Mouse (Mus musculus) erythroblast, embryonic 14.5 days (primary cell): ENCODE measurements around the gene Pld2.

Experiments used
- GATA1 ChIP-seq: IDR thresholded peaks from 2 replicates; pipeline ENCODE4 v1.6.1; 2012; ENCODE audit warnings: low read length, inconsistent platforms, mixed read lengths
- TAL1 ChIP-seq: IDR thresholded peaks from 3 replicates; pipeline ENCODE4 v1.6.1; 2012; ENCODE audit warnings: low read length, inconsistent platforms, mixed read lengths

DNA sequence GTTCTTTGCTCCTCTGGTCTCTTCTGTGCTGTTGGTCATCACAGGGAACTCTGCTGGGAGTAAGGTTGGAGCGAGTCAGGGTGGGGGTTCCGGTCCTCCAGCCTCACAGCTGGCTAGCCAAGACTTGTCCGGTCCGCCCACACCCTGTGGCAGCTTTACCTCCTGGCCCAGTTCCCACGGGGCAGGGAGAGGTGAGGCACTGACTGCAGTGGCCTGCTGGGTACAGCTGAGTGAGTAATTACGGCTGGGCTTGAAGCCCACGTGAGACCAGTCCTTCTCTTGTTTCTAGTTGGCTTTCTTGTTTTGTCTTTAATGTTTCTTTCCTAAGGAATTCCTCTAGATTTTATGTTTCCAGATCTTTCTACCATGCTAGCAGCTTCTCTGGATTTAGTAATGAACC is 45.6 kb downstream of the Pld2 start:
- TF ChIP-seq TAL1, result no peak
- no peak for TF ChIP-seq GATA1
